Mouse (Mus musculus) mesoderm, embryonic 11.5 days (tissue): ENCODE results near the gene Nub1.

ENCODE experiments used
- DNase-seq: peaks from one replicate; pipeline ENCODE4 v3.0.0-alpha.2; 2012; ENCODE audit warnings: low read depth, low spot score

The Nub1 gene

DNA sequence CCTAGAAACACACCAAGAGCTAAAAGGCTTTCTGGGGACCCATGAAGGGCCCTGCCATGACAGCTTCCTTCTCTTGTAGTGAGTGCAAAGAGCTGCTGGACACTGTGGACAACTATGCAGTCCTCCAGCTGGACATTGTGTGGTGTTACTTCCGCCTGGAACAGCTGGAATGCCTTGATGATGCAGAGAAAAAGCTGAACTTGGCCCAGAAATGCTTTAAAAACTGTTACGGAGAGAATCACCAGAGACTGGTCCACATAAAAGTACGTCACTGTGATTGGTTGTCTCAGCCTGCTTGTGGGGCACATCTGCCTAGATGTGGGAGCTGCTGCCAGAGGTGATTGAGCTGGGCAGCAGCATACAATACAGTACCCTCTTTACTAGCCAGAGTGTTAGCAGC lies 15.9 kb downstream of the Nub1 start:
- no peak for DNase-seq

DNA sequence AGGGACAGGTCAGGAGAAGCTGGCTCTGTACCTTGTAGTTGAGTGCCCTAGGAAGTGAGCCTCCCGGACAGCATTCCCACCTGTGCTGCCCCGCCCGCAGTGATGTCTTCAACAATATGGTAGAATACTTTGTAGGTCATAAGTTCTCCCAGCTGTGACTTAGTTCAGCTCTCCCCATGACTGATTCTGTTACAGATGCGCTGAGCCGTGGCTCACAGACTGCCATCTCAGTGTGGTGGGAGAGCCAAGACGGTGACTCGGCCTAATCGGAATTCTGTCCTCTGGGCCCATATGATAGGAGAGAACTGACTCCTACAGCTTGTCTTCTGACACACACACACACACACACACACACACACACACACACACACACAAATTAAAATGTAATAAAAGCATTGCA lies 19.3 kb downstream of the Nub1 start:
- DNase-seq, result no peak

DNA sequence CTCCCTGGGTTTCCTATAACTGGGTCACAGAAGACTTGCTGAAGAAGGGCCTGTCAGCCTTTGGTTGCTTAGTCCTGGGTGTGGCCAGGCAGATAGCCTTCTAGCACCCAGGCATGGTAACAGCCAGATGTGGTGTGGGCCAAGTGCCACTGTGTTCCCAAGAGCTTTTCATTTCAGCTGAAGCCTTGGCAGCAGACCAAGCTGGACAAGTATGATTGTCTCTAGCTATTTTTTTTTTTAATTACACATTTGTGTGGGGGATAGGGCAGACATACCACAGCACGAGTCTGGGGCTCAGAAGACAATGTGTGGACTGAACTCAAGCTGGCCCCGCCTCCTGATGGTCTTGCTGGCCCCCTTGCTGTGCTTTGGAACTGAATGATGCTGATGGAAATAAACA lies 24.6 kb downstream of the Nub1 start:
- DNase-seq, result no peak

DNA sequence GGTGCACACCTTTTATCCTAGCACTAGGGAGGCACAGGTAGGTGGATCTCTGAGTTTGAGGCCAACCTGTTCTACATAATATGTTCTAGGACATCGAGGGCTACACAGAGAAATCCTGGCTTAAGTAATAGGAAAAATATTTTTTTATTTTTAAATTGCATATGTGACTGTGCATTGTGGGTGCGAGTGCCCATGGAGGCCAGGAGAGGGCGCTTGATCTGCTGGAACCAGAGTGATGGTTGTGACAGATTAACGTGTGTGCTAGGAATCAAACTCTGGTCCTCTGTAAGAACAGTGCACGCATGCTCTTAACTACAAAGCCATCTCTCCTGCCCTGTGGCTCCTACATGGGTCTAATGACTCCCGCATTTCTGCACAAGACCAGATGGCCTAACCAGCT lies 26.3 kb downstream of the Nub1 start:
- no peak for DNase-seq

DNA sequence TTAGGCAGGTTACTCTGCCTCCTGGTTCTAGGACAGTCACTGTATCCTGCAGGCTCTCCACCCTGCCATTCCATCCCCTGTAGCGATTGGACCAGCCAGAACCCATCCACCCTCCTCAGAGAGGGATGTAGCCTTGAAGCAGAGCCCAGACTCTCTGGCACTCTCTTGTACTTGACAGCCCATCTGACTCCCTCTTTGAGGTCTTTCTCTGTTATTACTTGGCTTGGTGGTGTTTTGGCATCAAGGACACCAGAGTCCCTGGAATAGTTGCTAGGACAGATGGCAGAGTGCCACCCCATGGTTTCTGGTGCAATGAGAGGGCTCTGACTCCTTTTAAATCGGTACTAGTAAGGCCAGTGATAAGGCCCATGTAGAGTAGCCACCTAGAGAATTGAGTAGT lies 27.9 kb downstream of the Nub1 start:
- no peak for DNase-seq

DNA sequence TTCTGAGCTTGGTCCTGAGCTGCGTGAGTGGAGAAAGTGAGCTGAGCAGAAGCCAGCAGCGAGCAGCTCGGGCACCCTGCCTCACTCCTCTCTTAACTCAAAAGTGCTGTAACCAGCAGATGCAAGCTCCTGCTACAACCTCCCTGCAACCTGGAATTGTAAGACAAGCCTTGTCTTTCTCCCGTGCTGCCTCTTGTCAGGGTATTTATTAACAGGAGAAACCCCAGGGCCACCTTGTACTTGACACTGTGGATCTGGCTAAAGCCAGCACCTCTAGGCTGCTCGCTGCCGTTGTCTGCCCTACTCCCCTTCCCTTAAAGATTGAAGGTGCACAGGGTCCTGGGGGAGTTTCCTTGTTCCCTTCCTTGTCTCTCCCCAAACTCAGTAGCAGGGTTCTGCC lies 28.7 kb downstream of the Nub1 start:
- no peak for DNase-seq

DNA sequence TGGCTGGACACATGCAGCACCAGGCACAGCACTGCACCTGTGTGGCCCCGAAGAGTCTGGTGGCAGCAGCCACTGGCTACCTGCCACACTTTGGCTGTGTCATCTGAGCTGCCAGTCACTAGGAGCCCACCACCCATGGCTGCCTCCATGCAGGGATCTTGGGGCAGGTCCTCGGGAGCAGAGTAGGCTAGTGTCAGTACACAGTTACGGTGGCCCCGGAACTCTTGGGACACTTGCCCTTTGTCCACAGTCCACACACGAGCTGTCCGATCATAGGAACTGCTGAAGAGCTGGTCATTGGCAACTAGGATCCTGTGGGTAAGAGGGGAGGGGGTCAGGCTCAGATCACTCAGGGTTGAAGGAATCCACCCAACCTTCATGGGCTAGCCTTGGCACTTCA lies 32.7 kb downstream of the Nub1 start:
- no peak for DNase-seq

DNA sequence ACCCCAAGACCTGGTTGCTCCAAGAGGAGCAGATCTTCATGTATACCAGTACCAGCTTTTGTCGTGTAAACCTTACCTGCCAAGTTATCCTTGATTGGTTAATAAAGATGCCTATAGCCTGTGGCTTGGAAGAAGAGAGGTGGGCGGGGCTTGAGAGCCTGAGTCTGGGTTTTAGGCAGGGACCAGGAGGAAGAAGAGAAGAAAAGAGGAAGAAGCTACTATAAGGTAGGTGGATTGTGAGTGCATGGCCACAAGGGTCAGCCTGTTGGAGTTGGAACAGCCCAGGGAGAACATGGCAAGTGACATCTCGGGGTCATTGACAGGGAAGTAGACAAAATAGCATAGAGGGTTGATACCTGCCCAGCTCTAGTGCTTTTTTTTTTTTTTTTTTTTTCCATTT lies 34.5 kb downstream of the Nub1 start:
- DNase-seq, result no peak

DNA sequence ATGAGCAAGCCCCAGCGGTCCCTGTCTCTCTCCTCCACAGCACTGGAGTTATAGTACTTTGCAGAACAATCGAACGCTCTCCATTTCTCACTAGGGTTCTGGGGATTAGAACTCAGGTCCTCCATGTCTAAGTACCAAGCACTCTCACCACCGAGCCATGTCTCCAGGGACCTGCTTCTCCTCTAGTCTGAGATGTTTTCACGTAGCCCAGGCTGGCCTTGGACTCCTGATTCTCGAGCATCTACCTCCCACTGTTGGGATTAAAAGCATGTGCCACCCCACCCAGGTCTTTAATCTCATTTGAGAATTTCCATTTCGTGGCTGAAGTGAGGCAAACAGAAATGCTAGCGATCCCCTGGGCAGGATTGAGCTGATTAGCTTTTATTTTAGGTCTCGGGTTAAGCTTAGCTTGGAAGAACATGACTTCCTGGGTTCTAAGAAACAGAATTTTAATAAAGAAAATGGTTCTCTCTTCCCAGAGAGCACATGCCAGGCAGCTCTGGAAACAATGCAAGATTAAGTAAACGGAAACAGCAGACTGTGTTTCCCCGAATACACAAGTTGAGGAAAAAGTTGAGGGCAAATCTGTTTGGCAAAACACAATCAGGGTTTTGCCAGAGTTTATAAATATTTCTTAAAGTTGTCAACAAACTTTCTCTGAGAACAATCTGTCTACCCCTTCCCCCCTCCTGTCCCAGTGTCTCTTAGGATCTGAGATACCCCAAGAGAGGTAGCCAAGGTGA lies 38.4 kb downstream of the Nub1 start:
- no peak for DNase-seq

DNA sequence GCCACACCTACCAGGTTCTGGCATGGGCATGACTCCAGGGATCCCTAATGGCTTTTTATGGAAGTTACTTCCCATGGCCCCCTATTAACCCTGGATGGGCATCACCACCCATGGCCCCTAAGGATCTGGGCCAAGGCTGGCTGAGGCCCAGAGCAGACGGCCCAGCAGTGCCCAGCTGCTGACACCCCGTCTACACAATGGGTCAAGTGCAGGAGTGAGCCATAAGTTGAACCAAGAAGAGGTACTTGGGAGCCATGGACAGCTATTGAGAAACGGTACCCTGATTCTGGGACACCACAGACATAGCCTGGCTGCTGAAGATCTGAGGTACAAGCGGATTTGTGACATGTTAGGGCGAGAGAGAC lies 38.9 kb downstream of the Nub1 start:
- no peak for DNase-seq

DNA sequence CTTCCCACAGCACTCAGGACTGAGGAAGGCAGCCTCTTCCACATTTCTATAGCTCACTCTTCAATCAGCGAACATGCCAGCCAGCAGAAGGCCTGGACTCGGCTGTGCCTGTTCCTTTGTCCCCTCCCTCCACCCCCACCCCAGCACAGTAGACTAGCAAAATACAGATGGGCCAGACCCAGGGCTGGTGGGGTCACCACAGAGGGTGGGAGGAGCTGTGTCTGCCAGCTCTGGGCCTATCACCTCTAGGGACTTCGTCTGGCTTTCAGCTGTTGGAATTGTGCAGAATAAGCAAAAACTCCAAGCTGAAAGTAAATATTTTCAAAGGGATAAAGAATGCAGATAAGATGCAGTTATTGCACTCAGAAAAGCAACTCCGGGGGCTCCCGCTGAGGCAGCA lies 39.5 kb downstream of the Nub1 start:
- peak; percentile 58 for DNase-seq

DNA sequence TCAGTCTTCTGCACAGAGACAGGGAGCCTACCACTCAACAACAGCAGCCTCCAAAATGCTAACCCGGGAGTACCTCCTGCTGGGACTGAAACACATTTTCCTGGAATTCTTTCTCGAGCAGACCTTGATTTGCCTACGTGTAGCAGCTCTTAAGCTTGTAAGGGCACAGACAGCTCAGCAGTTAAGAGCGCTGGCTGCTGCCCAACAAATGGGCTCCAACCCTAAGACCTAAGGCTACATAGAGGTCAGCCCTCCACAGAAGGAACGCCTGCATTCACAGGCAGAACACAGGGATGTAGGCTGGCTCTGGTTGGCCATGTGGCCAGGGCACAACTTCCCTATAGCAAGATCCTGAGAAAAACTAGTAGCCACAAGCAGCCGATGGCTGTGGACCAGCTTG lies 40.6 kb downstream of the Nub1 start:
- DNase-seq, result no peak

DNA sequence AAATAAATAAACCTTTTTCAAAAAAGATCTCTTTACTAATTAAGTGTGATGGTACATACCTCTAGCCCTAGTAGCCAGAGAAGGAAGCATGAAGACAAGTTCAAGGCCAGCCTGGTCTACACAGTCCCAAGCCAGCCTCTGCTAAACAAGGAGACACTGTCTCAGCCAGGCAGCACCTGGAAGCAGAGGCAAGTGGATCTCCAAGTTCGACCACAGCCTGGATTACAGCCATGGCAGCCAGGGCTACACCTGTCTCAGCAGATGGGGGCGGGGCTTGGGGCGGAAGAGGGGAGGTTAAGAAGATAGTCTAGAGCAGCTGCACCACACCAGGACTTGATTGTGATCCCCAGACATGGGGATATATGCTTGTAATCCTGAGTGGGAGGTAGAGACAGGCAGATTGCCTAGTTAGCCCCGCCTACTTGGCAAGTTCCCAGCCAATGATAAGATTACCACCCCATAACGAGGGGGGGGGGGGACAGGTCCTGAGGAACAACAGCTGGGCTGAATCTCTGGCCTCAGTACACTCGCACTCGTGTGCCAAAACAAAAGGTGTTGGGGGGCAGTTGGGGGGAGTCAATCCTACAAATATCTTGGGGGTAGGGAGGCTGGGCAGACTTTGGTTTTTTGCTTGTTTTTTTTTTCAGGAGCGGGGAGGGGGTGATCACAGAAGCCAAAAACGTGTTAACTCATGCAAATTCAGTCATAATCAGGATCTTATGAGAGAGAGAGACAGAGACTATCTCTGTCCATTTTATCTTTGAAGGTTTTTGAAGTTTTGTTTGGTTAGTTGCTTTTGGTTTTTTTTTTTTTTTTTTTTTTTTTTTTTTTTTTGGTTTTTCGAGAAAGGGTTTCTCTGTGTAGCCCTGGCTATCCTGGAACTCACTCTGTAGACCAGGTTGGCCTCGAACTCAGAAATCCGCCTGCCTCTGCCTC lies 41.8 kb downstream of the Nub1 start:
- no peak for DNase-seq

DNA sequence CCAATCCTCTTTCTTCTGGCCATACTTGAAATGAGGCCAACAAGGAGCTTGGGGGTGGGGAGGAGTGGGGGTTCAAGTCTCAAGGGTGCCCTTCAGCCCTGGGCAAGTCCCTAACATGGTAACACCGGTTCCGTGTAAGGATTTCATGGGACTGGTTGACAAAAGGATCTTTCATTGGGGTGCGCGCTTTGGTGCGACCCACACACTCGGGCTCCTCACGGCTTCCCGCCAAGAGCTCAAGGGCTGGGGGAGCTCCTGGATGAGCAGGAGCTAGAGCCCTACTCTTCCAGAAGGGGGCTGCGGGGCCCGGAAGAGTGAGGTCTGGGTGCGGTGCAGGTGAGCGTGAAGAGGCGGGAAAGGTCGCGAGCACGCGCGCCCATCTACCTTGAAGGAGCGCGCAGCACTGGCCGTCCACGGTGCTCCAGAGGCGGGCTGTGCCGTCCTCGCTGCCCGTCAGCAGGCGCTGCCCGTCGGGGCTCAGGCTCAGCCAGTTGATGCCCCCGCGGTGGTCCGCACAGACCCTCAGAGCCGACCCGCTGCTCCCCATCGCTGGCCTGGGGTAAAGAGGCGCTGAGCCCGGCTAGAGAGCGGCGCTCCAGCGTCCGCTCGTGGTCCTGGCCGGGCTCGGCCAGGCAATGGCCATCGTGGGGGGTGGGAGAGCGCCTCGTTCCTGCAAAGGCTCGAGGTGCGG lies 44.6 kb downstream of the Nub1 start:
- no peak for DNase-seq

DNA sequence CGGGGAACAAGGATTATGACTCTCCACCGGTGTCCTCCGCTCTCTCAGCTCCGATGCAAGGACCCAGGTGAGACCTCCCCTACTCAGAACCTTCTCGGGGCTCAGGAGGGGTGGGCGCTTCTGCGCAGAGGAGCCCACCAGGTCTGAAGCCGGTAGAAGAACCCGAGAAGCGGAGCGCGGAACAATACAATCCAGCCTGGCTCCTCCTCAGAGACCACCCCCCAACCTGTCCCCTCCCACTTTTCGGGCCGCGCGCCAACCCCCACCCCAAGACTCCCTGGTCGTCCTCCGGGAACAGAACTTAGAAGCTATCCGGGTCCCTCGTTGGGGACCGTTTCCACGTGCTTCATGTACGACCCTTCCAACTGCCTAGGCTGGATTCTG lies 45.1 kb downstream of the Nub1 start, which contains the start of gene Wdr86:
Gene Wdr86 (minus strand): TSS at position 240 of the 384 bp plus-strand sequence.
- peak; percentile 48 for DNase-seq

DNA sequence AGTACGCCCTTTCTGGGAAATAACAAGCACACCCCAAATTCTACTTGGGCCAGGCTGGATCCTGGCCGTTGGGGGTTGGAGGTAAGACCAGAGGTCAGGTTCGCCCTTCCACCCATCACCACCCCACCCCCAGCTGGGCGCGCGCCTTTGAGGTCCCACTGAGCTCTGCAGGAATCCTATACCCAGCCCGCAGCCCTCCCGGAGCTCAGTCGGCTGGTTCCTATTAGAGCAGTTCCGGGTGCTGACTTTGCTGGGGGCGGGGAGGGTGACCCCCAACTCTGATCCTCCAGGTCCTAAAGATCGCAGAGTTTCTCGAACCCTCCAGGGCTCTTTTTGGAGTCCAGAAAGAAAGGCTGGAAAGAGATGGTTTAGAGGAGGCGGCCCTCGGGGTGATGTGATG lies 45.7 kb downstream of the Nub1 start:
- DNase-seq, result no peak

DNA sequence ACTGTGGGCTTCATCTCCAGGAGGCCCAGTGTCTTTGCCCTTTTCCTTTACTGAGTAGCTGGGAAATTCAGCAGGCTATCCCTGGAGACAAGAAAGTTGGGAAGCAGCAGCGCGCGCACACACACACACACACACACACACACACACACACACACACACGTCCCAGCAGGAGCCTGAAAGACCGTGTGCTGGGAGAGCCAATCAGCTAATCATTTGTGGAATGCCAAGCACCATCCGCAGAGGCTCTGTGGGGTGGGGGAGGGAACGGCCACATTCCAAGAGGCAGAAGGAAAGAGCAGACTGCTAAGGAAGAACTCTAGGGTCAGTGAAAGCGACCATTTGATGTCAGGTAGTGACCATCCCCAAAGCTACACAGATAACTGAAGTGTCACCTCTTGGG lies 47.8 kb downstream of the Nub1 start:
- peak; percentile 84 for DNase-seq

DNA sequence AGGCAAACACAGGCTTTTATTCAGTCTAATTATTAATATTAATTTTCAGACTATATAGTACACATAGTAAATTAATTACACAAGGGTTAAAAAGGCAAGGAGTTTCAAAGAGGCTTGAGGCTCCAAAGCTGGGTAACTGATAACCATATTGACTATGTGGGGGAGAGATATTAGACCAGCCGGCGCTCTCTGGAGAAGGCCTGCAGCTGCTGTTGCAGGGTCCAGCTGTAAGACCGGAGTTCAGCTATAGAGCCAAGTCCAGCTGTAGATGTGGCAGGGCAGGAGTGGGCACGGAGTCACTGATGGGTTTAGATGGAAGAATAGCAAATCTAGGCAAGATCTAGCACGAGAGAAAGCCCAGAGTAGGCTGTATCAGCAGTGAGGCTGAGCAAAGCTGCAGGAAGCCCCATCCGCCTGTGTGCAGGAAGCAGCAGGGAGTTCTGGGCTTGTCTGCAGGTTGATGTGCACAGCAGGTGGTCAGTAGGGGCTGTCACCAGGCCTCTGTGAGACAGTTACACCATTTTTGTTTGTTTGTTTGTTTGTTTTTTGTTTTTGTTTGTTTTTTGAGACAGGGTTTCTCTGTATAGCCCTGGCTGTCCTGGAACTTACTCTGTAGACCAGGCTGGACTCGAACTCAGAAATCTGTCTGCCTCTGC lies 48.6 kb downstream of the Nub1 start:
- no peak for DNase-seq

DNA sequence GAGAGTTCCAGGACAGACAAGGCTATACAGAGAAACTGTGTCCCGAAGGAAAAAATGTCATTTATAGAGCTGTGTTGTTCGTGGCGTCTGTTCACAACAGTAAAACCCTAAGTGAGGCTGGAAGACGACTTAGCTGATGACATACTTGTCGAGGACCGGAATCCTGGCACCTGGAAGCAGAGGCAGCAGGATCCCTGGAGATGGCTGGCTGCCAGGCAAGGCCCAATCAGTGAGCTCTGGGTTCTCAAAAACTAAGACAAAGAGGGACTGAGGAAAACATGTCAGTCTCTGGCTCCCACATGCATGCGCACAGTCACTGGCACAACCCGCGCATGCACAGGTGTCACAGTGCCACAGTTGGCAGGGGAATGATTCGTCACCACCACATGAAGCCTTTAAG lies 52.3 kb downstream of the Nub1 start:
- DNase-seq, result no peak

DNA sequence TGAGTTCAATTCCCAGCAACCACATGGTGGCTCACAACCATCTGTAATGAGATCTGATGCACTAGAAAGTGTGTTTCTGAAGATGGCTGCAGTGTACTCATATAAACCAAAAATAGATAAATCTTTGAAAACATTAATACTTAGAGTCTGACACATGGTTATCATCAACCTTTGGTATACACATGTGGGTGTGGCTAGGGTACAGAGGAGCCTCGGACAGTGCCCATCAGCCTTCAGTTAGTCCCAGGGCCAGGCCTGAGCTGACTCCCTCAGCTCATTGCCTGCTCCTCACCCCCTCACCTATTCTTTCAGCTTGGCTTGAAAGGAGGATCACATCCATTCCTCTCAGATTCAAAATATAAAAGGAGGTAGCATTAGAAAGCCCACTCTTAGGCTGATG lies 53.2 kb downstream of the Nub1 start:
- DNase-seq, result no peak

DNA sequence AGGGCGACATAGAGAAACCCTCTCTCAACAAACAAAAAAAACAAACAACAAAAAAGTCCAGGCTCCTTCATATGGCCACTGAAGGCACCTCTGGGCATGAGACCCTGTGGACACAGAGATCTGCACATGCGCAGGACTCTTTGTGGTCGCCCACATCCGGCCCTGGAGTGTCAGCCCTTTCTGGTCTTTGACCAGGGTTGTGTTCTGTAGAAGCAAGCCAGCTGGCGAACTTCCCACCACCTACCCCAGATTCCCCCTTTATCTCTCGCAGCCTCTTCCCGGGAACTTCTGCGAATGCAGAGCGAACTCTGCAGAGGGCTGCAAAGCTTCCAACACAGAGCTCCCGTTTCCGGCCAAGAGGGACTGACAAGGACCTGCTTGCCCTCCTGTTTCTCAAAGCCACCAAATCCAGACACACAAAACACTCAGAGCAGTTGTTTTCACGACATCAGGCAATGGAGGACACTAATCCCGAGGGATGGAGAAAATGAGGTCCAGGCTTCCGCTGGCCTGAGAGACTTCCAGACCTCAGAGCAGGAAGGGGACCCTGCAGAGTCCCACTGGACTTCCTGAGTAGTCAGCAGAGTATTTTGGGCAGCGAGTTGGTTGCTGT lies 53.9 kb downstream of the Nub1 start:
- no peak for DNase-seq
